Mouse (Mus musculus): ENCODE measurements around the gene Clpb.

The Clpb gene

DNA sequence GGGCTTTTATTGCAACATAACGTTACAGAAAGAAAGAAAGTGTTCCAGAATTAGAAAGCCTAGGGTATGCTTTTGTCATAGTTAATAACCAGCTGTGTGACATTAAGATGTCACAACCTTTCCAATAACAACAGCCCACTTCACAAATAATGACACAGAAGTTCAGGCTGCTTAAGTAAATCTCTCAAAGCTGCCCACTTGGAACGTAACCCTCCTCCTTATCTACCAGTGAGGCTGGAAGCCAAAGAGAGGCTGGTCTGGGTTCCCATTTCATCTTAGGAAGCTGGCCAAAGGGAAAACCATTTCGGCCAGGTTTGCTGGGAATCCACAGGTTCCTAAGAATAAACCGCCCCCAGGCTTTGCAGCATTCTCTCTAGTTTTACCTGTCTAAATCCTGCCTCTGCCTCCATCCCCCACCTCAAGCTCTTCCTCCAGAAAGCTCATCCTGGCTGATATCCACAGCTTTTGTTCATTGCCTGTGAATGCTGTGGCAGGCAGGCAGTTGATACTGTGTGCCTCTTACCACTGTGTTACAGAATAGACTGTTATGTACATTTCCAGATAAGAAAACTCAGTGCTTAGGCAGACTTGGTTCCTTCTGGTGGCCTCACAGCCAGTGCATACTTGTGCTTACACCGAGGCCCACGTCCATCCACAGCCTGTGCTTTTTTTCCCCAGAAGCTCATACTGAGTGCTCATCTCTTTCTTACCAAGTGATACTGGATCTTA is 12.8 kb downstream of the Clpb start:
- CTCF ChIA-PET, result no interaction called here

DNA sequence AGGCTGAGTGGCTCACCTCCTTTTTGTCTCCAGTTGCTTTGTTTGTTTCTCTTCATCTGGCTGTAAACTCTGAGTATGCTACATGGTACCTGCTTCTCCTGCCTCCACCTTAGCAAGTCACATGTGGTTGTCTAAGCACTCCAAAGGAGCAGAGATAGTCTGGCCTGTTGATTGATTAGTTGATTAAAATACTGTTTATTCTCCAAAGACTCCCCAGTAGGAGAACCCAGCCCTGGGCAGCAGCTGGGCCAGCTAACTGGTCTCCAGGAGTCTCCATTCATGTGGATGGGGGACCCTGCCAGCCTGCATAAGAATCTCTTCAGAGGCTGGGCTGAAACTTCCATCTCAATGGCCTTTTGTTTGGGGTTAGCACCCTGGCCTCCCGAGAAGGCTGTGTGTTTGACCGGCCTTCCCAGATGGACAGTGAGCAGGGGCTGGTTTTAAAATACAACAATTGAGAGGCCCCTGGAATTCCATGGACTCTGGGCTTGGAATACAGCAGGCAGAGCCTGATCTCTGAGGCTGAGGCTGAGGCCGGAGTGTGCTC is 13.4 kb downstream of the Clpb start:
- CTCF ChIA-PET, result no interaction called here

DNA sequence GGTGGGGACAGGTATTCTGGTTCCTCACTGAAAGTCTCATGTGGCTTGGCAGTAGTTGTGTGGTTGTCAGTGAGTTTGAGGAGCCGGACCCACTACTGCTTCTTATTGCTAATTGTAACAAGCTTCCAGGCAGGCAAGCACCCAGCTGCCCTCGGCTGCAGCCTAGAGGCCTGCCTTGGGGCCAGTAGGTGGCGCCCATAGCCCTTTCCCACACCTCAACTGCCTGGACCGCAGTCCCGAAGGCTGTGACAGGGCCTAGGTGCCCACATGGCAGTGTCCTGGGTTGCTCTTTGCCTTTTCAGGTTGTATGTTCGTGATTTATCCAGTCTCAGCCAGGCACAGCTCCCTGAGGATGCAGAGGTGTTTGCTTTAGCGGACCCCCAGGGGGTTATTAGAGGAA is 16.2 kb downstream of the Clpb start:
- CTCF ChIA-PET, result interaction anchor here (0.6 kb wide), 1 partner anchor 920 kb away, joined by 4 read pairs; no protein-coding TSS in a partner anchor

DNA sequence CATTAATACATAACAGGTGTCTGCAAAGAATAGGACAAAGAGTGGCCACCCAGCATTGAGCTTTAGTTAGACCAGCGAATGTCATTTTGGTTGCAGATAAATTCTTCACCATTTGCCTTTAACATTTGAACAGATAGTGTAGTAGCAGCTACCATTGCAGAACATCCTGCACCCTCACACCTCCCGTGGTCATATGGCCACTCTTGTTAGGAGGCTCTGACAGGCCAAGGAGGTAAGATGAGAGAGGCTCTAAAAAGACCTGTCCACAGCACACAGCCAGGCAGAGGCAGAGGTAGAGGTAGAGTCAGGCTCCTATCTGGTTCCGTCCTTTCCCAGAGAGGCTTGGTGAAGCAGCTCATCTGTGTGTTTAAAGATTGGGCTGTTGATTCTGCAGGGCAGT is 17.5 kb downstream of the Clpb start:
- CTCF ChIA-PET, result no interaction called here

DNA sequence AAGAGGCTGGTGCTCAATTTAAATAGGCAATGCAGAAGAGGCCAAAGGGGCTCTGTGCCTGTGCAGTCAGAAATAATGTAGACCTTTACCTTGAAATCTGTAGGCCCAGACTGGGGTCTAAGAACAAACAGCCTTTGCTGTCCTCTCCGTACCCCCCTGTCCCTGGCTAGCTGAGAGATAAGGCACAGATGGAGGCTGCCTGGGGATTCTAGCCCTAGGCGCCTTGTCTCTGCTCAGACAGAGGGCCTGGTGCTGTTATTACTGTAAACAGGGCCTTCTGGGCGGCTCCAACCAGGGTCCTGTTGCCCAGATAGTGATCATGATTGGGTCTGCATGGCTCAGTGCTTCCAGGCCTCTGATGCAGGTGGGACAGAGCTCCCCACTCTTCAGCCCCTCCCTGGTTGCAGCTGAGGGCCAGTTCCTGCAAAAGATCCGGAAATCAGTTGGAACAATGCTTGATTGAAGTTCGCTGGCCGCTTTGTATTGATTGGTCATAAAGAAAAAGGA is 18.2 kb downstream of the Clpb start:
- CTCF ChIA-PET, result no interaction called here

DNA sequence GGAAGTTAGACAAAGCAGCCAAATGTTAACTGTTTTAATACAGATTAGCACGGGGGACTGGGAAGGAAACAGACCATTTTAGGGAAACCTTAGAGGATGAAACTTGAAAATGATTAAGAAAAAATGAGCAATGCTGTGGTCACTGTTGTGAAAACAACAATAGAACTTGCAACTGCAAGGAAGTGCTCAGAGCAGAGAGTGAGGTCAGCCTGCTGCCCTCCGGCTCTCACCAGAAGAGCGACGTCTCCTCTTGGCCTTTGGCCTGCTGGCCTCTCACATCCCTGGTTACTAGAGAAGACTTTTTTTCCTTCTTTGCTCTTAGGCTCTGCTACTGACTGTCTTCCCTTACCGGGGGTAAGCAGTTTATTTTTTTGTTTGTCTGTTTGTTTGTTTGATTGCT is 19.5 kb downstream of the Clpb start:
- CTCF ChIA-PET, result no interaction called here

DNA sequence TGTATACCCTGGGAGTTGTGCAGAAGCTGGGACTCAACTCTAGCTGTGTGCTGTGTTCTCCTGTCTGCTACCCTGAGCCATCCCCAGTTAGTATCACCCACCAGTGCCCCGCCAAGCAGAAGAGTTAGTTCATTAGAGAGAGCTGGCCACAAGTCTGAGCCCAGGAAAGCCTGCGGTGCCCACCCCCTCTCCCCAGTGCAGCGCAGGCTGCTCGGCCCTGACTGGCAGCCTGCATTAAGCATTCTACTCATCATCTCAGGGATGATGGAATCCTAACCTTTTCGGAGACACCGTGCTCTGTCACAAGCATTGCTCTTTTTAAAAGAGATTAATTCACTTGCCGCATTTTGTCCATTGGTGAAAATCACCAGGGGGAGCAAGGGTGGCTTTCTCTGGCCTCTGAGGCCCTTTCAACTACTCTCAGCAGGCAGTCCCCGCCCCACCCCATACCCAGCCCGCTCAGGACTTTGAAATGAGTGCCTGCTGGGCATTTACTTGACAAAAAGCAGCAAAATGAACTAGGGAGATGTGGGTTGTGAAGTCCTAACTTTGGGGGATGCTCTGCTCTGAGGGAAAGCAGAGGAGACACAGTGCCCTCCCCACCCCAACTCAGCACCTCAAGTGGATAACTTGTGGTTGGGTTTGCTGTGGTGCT is 20.7 kb downstream of the Clpb start:
- CTCF ChIA-PET, result no interaction called here

DNA sequence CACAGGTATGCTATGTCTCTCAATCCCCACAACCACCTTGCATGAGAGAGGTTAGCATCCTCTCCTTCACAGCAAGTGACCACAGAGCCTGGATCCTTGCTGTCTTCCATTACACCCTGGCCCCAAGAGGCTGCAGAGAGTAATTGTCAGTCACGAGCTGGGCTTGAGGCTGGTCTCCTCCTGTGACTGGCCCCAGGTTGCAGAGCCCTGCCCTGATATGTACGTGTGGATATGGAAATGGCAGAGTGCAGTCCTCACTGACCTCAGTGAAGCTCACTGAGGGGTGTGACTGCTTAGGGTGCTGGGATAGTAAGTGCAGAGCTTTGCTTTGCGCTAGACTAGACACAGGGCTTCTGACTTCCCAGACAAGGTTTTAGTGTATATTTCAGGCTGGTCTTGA is 21.2 kb downstream of the Clpb start:
- CTCF ChIA-PET, result no interaction called here

DNA sequence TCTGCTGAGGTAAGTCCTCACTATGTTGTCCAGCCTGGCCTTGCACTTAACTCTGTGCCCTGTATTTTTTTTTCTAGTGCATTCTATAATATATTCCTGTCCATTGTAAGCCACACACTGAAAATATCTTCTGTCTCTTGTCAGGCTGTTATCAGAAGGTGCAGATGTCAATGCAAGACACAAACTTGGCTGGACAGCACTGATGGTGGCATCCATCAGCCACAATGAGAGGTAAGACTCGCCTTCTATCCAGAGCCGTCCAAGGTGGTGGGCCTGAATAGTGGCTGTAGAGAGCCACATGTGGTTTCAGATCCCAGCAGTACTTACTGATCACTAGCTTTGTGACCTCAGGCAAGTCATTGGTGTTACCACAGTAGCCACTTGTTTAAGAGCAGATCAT is 23.7 kb downstream of the Clpb start:
- CTCF ChIA-PET, result no interaction called here

DNA sequence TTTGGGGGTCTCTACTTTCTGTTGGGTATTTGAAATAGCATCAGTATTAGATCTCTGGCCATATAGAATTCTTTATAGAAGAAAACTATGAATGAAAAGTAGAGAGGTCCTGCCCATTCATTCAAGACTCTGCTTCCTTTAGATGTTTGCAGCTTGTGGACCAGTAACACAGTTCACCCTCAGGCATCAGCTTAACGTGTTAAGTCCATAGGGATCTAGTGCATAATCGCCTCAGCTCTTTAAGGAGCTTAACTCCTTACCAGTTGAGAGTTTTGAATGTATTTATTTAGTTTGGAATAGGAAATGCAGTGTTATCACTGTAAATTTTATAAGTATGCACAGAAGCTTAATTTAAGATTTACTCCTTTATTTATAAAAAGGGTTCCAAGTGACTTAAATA is 27.0 kb downstream of the Clpb start:
- CTCF ChIA-PET, result no interaction called here

DNA sequence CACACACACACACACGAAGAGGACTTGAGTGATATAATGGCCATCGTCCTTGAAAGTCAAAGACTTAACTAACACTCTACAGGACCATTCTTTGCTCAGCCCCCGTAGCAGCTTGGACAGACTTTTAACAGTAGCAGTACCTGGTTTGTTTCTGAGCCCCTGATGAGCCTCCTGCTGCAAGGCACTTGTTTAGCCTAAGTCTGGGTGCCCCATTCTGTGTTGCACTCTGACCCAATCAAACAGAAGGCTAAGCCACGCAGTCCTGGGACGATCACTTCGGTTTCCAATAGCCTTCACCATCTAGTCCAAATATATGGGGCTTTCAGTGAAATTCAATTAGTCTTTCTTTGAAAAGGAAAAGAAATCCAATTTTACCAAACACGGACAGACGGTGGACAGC is 28.4 kb downstream of the Clpb start:
- CTCF ChIA-PET, result no interaction called here

DNA sequence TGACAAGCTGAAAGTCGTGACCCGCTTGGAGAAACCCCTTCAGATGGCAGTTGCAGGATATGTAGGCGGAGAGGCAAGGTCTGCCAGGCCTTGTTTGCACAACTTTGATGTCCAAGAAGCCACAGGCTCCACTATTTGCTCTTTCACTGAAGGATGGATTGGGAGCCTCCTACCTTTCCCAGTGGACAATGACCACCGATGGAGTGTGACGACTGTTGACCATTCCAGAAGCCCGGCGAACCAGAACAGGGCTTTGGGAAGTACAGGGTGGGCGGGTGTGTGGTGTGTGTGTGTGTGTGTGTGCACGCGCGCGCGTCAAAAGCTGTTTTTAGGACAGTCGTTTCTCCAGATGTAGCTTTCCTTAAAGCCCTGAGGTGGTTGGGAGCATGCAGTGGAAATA is 29.0 kb downstream of the Clpb start:
- CTCF ChIA-PET, result interaction anchor here (0.5 kb wide), 1 partner anchor 14 kb away, joined by 3 read pairs; no protein-coding TSS in a partner anchor

DNA sequence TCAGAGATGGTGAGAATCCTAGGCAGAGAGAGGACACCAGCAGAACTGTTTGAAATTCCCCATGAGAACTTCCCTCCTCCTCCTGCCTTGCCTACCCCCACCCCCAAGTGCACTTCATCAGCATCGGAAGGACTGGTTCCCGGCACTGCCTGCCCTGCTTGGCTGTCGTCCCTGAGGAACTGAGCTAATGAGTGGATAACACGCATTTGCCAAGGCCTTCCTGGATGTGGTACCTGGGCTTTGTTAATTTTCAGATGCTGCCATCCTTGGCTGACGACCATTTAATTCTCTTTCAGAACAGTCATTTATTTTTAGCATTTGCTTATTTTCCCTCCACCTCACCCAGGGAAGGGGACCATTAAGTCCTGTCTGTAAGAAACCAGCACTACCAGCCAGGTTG is 32.0 kb downstream of the Clpb start:
- CTCF ChIA-PET, result no interaction called here

DNA sequence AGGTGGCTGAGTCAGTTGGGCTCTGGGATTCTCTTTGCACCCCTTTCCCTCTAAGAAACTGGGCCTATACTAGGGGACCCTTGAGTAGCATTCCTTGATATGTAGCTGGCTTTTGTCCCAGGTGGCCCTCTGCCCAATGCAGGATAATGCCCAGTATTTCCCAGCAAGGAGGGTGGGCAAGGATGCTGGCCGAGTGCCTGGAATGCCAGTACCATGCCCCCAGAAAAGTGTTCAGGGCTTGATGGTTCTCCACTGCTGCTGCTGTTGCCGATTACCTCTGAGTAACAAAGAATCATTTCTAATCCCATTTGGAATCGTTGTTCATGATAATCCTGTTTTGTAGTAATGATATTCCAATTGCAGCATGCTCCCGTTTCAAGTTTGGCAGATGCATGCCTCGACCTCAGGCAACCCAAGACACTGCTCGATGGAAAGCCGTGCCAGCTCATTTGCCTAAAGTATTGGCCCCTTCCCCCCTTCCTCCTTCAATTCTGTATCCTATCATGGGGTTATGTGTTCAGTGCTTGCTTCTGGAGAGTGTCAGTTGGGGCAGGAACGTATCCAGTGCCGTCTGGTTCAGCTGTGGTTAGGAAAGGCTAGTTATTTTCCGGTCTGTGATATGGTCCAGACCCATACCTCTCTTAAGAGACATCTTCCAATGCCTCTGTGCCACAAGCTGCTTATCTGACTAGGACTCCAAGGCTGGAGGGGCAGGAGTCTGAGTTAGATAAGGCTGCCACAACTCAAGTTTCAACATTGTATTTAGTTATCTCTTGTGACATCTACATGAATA is 33.7 kb downstream of the Clpb start:
- CTCF ChIA-PET, result no interaction called here

DNA sequence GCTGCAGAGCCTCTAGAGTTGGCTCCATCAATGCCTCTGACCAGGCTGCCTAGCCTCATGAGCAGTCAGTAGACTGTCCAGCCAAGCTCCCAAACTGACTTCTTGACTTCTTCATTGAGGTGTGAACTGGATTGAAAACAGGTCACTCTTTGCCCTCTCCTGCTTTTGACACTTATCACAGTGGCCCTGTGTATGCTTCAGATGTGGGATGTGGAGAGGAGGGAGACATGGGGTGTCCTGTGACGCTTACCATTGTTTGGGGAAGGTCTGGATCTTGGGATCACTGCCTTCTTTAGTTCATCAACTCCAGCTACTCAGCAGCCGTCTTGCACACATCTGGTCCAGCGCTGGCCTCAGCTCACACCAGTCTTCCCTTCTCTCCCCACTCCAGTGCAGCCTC is 36.9 kb downstream of the Clpb start:
- CTCF ChIA-PET, result no interaction called here

DNA sequence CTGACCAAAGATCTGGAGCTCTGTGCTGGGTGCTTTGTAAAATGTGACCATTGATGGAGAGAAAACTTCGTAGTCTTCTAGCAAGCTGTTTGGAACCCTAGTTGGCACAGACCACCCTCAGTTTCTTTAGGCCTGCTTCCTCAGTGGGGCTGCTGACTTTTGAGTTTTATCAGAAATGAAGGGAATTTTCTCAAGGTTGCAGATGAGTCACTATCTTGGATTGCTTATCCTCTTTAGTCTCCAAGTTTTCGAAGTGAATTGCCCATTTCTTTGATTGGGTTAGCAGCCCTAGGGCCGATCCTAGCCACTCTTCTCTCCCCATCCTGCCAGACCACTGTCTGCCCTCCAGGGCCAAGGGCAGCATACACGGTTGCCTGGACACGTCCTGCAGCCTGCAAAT is 39.3 kb downstream of the Clpb start:
- CTCF ChIA-PET, result no interaction called here

DNA sequence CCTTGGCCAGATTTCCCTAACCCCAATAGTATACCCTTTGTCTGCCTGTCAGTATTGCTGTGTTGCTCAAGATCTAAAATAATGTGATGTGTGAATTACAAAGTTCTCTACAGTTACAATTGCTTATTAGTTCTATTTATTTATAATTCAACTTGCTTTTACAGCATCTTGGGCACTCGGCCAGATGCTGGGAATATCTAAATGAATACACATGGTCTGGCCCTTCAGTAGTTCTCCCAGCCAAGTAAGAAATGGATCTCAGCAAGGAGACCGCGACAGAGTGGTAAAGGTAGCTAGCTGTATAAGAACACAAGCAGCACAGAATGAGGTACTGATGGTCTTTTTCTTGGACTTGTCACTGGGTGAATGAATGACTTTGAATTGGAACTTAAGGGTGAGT is 46.2 kb downstream of the Clpb start:
- CTCF ChIA-PET, result no interaction called here

DNA sequence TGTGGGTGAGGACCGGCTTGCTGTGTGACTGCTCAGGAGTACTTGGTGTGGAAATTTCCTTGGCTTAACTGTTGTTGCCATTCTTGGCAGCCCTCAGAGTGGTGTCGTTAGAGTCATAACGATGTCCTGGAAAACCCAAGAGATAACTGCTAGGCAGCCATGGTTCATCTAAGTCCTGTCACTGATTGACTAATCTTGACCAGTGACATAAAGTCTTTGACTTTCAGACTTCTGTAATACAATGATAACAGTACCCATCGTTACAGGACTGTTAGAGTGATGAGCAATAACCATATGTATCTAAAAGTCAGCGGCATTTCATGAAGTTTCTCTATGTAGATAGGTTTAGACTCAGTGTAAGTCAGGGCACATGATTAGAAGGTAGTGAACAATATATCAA is 46.8 kb downstream of the Clpb start:
- CTCF ChIA-PET, result no interaction called here

DNA sequence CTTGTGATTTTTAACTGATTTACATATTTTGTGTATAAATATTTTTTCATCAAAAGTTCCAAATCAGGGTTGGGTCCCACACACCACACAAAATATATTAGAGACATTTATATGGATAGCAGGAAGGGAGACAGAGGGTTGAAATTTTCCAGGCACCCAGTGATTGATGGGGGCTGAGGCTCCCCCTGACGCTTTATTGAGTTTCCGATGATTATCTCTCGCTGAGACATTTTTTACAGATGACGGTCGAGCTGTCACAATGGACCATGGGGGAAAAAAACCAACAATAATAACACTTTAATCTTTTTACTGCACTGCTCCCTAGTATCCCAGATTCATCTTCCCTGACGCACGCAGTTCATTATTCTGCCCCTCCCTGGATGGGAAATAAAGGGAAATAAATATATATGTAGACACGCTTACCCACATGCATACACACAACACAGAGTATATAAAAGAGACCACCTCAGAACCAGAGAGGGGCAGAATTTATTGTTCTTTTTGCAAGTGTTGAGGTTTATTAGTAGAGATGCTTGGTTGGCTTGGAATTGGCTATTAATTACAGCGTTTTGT is 50.5 kb downstream of the Clpb start:
- CTCF ChIA-PET, result no interaction called here

DNA sequence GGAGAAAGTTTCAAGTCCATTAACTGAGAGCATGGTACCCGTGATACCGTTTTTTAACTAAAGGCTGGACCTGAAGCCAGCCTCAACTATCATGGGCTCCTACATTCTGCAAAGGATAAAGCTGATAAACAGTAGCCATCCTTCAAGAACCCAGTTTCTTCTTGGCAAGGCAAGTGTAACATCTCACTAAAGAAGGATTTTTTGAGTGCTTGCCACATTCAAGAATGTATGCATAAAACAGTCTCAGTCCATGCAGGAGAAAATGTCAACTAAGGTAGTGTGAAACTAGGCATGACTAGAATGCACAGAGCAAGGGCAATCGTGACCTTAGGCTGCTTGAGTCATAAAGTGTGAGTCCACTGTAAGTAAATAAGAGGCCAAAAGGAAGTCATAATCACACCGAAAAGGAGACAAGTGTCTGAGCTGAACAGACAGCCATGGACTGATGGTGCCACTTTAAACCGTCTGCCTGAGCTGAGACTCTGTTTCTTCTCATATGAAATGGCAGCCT is 51.7 kb downstream of the Clpb start:
- CTCF ChIA-PET, result no interaction called here

DNA sequence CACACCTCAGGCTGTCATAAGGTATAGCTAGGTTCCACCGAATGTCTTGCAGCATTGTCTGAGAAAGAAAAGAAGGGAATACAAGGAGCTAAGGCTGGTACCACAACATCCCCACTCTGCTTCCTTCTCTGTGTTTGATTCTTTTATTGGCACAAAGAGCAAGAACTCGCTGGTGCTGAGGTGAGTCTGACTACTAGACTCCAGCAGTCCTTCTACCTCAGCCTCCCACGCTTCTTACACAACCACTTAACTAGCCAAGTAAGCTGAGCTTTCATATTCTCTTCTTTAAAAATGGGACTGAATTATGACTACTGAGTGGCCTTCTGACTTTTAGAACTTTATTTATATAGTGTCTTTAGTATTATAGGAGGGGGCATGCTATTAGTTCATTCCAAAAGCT is 56.9 kb downstream of the Clpb start:
- CTCF ChIA-PET, result no interaction called here

DNA sequence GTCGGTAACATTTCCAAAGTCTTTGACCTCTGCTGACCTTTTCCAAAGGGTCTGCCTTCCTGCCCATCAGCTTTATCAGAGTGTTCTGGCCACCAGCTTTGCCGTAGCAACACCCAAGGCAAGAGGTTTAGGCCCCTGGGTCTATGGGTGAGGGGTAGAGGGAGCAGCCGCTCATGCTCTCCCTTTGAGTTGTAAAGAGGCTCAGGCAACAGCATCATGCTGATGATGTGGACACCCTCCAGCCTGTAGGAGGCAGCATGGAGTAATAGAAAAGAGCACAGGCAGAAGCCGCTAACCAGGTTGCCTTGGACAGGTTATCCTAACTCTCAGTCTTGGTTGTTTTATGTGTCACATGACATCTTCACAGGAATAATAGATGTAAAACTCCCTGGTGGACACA is 61.6 kb downstream of the Clpb start:
- CTCF ChIA-PET, result no interaction called here
